Mouse (Mus musculus) T-helper 2 cell (primary cell): ENCODE results near the gene Arnt2.

Experiments
- in situ Hi-C: fragments of 300-600 bp; cut with MboI, MseI; formaldehyde crosslinking; loops from one replicate; pipeline ENCODE4 v1.15.1; 2025; ENCODE audit warnings: high pct_unique_total_duplicates

The Arnt2 gene

DNA sequence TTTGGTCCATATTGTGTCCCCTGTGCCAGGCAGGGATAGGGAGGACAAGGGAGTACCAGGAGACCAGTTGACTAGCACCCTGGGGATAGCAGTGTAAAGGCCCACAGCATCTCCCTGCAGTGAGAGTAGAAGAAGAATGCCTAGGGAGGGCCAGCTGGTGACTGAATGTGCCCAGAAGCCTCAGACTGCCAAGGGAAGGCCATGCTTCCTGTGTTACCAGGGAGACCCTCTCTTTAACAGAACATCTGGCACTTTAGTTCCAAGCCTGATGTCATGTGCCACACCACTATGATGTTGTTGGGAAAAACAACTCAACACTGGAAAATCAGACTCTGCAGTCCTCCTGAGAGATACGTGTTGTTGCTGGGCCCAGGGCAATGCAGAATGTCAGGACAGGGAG is 12.7 kb downstream of the Arnt2 start:
- in situ Hi-C loops: no loop called here

DNA sequence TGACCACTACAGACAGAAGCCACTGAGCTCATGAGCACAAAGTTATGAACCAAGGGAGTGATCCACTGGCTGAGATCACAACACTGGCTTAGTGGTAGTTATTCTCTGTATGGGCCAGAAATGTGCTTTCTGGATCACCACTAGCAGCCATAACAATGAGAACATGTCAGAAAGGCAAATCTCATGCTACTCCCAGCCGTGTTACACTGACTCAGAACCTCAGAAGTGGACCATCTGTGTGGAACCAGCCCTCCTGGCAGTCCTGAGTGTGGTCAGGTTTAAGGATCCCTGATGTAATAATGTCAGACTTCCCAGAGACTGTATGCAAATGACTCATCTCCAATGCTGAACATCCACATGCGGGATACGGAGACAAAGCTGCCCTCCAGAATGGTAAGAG is 13.4 kb downstream of the Arnt2 start:
- in situ Hi-C loops: no loop called here

DNA sequence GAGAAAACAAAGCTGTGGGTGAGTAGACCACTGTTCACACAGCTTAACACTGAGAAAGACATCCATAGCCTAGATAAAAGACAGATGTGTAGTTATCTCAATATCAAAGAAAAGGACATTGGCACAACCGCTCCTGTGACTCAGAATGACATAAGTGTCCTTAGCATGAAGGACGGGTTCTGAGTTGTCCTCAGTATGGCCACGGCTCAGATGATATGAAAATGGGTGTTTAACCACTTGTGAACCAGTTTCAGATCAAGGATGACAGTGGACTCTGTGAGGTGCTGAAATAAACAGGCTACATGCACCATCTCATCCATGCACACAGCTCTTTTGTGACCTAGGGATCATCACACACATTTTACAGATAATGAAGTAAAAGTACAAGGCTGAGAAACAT is 22.1 kb downstream of the Arnt2 start:
- in situ Hi-C loops: no loop called here

DNA sequence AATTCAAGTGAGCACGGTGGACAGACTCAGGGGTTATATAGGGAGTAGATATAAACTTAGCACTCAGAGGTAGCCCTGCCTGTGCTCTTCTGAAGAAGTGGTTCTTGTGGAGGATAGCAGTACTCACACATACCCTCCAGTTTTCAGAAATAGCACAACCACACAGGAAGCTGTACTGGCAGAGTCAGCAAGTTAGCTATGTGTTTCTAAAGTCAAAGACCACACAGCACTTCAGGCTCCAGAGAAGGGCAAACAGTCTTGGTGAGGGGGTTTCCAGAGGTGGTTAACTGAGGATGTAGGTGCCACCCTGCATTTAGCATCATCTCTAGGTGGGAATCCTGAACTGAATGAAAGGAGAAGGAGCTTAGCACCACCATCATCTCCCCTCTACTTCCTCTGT is 23.5 kb downstream of the Arnt2 start:
- in situ Hi-C loops: no loop called here

DNA sequence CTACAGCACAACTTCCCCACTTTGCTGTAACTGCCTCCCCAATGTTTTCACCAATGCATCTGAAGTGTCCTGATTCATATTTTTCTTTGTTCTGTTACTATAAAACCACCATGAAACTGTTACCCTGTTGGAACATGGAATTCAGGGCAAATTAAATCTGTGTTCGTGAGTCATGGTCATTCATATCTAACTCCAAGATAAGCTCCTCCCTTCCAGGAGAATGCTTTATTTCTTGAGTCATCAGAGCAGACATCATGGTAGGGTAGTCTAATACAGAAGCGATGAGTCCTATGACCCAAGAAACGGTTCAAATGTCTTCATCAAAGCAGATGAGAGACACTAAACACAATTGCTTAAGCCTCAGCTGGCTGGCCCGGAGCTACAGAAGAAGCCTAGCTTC is 25.2 kb downstream of the Arnt2 start:
- in situ Hi-C loops: no loop called here

DNA sequence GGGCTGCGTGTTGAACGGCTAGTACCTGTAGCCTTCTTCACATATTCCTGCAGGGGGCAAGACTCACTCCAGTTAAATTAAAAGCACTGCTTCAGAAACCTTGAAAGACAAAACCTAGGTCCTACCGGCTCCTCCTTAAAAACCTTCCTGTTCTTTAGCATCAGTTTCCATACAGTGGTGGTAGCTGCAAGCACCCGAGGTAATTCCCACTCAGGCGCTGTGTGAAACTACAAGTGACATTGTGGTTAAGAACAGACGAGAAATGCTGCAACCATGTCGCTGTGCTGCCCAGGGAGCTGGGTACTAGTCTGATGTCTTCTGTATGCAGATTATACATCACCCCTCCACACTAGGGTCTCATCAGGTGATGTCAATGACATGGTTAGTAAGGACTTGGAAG is 25.9 kb downstream of the Arnt2 start:
- in situ Hi-C loops: no loop called here

DNA sequence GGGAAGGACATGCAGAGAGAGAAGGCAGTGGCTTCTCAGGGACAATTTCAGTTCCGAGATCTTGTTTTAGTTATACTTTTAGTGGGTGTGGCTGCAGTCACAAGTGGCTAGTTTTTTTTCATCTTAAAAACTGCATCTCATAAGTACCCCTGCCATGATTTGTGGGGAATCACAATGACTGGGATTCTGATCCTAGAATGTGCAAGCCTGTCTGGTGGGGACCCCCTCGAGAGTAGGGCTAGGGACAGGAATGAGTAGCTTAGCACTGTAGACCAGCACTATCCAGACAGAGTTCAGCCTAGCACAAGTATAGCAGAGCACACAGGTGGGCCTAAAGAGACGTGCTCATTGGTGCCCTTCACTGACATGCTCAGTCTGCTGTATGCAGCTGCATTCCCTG is 27.6 kb downstream of the Arnt2 start:
- in situ Hi-C loops: no loop called here

DNA sequence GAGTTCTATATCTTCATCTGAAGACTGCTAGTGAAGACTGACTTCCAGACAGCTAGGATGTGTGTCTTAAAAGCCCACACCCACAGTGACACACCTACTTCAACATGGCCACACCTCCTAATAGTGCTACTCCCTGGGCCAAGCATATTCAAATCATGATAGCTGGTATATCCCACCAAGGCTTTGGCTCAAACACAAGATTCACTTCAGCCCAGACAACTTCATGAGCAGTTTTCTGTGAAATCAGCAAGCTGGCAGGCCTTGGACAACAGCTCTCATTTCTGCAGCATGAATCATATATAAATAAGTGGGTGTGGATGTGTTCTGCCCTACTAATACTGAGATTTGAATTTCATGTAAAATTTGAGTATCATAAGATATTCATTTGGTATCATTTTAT is 29.2 kb downstream of the Arnt2 start:
- in situ Hi-C loops: no loop called here

DNA sequence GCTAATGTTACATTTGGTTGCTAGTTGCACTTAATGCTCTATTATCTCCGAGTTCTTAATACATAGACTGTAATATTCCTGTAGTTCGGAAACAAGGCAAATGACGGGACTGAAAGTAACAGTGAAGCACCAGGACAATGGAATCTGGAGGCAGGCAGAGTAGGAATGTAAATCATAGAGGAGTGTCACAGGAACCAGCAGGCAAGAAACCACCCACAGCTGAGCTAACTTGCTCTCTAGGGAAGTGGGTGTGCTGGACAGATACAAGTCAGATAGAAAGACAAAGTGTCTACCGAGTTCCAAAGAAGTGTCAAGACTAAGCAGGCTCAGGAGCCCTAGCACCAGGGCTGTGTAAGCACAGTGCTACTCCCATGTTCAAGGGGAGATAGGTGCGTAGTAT is 32.6 kb downstream of the Arnt2 start:
- in situ Hi-C loops: no loop called here

DNA sequence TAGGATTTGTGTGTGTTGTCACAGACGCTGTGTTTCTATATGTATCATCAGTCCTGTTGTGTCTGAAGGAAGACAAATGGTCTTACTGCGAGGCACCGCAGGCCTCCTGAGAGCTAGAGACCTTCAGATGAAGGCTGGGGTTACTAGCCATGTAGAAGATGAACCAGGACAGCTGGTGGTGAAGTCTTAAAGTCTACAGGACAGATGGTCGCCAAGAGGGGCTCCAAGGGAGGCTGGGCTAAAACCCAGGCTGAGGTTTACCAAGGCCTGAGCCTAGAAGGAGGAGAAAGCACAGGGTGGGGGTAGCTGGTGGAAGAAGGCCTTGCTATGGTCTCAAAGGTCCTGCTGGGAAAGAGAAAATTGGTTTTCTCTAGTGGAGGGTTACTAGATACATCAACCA is 36.3 kb downstream of the Arnt2 start:
- in situ Hi-C loops: no loop called here

DNA sequence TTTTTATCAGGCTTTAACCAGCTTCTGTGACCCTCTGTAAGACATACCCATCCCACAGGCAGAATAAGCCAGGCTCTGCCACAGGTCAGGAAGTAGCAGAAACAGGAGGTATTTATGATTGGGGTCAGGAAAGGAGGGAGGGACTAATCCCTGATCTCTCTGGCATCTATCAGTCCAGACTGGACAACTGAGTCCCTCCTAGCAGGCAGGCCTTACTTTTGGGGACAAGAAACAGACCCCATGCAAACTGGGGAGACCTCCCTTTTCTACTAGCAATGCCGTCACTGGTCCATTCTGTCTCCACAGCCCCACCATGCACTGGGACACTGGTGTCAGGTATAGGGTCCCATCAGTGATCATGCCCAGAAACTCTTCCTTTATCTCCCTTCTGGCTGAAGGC is 37.1 kb downstream of the Arnt2 start:
- in situ Hi-C loops: no loop called here

DNA sequence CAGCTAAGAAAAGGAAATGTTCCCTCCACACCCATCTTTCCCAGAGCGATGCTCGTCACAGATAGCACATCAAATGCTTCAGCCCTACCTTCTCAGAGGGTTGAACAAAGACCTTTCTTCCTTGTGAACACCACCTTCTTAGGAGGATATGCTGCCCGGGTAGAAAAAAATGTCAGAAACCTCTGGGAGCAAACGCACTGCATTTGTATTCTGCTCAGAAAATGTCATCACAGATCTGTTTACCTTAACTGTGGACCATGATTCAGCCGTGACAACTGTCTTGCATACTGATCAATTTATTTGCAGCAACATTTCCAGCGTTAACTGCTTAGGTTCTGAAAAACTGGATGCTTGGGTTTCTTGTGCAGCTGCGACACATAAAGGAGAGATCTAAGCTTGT is 37.7 kb downstream of the Arnt2 start:
- in situ Hi-C loops: no loop called here

DNA sequence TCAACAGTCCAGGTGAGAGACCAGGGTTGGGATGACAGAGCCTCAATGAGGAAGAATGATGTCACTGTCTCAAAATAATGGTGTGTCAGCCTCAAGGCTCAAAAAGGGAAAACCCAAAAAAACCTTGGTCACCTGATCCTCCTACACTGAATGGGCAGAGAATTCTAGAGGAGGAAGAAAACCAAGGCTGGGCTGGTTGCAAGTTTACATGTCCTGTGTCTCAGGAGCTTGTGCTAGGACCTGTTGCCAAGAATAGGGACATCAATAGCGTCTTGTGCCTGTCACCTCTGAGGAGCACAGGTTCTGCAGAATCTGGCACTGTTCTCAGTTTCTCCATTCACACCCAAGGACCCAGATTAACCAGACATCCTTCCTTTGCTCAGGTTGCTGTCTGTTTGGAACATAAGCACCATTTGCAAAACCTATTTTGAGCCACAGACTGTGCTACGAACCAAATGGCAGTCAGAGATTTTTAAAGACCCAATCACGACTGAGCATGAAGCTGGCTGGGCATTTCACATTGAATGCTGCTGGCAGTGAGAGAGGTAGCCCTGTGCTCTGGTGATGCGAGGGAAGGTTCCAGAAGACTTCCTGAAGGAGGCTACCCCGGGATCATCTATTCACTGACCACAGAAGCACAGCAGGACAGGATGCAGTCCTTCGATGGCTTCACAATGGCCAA is 38.9 kb downstream of the Arnt2 start:
- in situ Hi-C loops: no loop called here

DNA sequence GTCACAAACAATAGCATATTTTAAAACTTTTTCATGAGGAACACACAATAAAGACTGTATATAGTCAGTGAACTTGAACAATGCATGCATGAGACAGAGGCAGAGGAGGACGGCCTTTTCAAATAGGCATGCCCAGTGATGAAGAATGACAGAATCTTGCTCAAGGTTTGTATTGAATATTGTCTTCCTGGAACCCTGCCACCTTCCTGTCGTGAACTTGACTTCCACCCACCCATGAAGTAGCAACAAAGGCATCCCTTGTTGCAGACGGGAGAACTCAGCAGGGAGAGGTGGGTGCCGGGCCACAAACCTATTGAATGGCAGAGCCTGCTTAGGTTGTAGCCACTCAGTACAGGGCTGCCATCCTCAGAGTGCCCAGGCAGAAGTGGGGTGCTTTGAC is 43.7 kb downstream of the Arnt2 start:
- in situ Hi-C loops: no loop called here

DNA sequence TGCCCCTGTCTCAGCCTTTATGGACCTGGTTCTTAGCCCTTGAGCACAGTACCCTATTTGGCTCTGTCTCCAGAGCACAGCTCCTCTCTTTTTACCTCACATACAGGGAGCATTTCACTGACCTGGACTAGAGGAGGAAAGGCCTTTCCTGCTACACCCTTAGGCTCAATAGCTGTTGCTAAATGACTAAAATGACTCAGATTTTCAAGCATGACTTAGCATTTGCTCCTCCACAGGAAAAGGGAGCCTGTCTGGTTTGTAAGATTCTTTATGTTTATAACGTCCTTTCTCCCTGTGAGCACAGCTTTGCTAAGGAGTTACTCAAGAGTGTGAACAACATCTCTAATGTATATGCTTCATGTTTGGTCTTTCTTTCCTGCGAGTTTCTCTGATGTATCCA is 47.3 kb downstream of the Arnt2 start:
- in situ Hi-C loops: loop anchor here (5.0 kb wide), 1 partner anchor 70 kb away; no protein-coding TSS in a partner anchor

DNA sequence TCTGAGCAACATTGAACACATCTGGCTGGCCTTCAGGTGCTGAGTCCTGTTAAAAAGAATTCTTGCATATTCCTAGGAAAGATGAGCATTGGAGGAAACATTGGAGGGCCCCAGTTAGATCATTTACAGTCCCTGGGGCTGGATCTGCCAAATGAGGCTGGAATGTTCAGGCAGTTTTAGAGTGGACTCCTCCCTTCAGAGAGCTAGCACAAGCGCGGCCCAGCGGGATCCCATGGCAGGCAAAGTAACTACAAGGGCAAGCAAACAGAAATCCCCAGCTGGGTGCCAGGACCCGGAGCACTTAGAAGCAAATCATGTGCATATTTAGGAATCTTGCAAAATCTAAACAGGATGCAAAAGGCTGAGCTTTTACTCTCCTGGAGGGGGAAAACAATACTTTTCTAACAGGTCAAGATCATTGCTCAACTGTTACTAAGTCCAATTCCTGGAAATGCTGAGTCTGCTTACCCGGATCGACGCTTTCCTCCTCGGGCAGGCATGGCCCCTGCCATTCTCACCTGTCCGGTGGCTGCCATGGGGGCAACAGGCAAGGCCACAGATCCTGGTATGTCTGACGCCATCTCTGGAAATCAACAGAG is 48.8 kb downstream of the Arnt2 start:
- in situ Hi-C loops: loop anchor here (5.0 kb wide), 1 partner anchor 71 kb away; no protein-coding TSS in a partner anchor

DNA sequence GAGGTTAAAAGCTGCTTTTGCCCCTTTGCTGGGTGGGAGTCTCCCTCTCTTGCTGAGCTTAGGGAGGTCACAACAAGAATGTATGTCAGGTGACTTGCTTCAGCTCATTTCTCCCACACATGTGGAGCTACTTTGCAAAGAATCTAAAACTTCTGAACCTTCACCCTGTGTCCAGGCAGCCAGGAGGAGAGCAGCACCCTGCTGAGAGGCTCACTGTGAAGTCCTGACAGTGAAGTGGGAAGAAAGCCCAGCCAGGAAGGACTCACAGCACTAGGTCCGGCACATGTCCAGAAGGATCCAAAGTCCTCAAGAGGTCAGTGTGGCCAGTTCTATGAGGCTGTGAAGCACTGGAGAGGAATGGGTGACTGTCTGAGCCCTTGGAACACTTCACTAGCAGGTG is 51.5 kb downstream of the Arnt2 start:
- in situ Hi-C loops: loop anchor here (5.0 kb wide), 1 partner anchor 441 kb away; no protein-coding TSS in a partner anchor

DNA sequence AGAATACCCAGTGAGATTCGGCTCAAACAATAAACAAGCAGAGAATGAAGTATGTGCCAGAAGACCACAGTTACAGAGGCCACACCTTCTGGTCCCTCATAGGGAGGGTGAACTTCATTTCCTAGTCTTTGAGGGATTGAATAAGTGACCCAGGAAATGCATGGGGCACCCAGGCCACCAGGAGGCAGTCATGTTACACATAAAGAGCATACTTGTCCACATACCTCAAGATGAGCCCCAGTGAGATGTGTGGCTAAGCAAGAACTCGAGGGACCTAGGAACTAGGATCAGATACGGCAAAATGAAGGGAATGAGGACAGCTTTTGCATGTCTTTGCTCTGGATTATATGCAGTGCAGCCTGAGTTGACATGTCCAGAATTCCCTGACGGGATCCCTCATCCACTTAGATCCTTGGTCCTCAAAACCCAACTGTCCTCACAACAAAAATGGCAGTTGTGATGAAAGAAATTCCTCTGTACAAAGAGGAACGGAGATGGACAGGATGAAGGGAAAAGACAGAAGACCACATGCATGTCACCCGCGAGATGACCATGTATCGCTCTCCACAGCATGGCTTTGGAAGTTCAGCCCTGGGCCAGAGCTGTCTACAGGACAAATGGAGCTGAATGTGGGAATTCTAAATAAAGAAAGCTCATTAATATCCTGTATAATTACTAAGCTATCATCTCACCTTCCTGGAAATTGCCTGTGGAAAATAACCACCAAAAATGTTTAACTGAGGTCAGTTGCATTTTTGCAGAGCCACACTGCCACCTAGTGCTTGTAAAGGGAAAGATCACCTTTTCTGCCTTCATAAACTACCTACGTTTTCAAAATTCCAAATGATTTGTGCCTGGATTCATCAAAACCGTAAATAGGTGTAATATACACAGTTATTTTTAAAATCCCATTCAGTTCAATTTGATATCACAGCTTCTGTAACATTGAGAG is 54.1 kb downstream of the Arnt2 start:
- in situ Hi-C loops: loop anchor here (5.0 kb wide), 1 partner anchor 439 kb away; no protein-coding TSS in a partner anchor

DNA sequence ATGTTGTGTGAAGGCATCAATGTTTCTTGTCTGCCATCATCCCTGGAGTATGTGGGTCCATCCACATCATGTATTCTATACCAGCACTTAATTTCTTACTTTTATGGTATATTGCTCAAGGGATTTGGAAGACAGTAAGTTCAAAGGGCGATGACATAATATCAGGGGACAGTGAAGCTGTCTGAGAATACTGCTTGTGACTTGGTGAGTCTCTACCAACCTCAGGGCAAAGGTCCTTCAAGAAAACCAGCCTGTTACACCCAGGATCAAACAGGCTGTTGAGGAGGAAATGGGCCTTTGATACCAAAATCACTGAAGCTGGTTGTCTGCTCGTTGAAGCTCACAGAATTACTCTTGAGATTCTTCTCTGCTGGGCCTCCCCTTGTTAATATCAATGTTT is 55.1 kb downstream of the Arnt2 start:
- in situ Hi-C loops: loop anchor here (5.0 kb wide), 1 partner anchor 438 kb away; no protein-coding TSS in a partner anchor

DNA sequence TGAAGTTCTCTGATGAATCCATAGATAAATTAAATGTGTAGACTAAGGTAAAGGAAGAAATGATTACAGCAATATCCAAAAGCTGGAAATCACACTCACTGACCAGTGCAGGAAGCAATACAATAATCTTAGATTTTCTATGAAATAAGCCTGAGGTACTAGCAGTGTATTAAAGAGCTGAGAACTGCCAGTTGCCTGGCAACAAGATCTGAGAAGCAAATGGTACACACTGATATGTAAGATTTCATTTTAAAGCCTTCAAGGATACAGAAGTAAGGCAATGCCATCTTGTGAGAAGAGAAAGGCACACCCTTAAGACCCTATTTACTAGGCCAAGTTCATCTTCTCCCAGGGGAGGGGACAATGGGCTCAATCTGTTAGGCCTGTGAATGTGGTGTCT is 59.4 kb downstream of the Arnt2 start:
- in situ Hi-C loops: no loop called here

DNA sequence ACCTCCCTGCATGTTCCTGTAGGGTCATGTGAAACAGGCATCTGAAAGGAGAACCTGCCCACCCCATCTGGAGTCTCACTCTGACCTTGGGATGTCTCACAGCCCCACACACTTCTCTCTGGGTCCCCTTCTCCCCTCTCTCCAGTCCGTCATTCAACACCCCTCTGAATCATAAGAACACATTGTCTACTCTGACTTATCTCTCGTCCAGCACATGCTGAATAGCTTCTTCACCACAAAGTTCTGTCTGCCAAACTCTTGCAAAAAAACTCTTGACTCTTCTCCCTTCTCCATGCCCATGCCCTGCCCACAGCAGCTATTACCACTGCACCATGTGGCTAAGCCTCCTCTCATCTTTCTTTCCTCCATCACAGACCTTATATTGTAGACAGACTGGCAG is 60.0 kb downstream of the Arnt2 start:
- in situ Hi-C loops: loop anchor here (5.0 to 10.0 kb wide), 2 partner anchors 263 to 1235 kb away; partner anchors contain the start of gene Cemip
